Mouse (Mus musculus) T-helper 17 cell (primary cell): ENCODE data around the gene Gm20388.

ENCODE experiments used
- in situ Hi-C, 2 experiments: fragments of 300-600 bp; cut with MboI, MseI; formaldehyde crosslinking; loops; 1 replicate in 1 of 2; 2 replicates in 1 of 2; pipeline ENCODE4 v1.15.1; 2025; ENCODE audit warnings: high pct_unique_total_duplicates in 2 of 2

The Gm20388 gene

DNA sequence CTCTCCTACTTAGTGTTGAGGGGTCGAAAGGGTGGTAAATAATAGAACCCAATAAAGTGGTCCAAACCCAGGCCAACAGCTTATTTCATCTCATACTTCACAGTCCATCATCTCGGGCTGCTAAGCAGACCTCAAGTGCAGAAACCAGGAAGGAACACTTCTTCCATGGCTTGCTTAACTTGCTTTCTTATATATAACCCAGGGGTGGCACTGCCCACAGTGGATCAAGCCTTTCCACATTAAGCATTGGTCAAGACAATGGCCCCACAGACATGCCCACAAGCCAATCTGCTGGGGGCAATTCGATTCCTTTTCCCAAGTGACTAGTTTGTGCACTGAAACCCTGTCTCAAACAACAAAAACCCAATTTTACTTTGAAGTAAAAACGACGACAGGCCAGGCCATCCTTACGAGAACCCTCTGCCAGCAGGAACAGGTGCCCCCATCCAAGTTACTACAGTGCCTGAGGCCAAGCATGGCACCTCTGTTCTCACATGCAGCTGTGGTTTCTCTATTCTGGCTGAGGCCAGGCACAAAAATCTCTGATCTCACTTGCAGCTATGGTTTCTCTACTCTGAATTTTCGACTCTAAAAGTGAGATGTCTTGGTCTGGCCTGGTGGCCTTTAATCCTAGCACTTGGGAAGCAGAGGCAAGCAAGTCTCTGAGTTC is 3007.9 kb downstream of the Gm20388 start:
- in situ Hi-C loops, result loop anchor here in 1 of 2 experiments (5.0 kb wide), 1 partner anchor 34 kb away; no protein-coding TSS in a partner anchor

DNA sequence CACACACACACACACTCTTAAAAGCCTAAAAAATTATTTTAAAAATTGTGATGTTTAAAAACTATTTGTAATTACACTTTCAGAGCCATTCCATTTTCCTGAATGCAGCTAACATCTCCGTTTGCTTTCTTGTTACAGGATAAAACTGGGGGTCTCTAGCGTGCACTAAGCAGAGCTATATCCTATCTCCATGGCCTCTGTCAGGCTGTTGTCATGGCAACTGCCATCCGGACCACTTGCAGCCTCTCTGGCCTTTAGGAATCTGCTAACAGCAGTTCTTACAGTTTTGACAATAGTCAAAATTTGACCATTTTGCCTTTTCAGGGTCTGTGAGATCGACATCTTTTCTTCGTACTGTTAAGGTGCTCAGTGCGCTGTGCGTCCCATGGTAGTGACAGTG is 3010.2 kb downstream of the Gm20388 start:
- in situ Hi-C loops, result no loop called here

DNA sequence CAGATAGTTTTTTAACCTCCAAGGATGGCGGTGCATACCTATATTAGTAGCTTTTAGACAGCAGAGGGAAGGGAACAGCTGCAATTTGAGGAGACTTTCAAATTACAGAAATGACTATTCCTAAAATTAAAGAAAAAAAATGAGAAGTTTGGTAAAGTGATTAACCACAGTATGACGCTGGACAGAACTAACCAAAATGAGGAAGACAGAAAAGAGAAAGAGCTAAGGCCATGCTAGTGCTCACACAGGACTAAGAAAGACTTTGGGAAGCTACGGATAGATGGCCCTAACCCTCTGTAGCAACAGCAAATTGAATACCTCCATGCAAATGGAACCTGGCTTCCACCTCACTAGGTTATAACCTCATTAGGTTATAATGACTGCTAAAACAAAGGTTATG is 3012.3 kb downstream of the Gm20388 start:
- in situ Hi-C loops, result no loop called here

DNA sequence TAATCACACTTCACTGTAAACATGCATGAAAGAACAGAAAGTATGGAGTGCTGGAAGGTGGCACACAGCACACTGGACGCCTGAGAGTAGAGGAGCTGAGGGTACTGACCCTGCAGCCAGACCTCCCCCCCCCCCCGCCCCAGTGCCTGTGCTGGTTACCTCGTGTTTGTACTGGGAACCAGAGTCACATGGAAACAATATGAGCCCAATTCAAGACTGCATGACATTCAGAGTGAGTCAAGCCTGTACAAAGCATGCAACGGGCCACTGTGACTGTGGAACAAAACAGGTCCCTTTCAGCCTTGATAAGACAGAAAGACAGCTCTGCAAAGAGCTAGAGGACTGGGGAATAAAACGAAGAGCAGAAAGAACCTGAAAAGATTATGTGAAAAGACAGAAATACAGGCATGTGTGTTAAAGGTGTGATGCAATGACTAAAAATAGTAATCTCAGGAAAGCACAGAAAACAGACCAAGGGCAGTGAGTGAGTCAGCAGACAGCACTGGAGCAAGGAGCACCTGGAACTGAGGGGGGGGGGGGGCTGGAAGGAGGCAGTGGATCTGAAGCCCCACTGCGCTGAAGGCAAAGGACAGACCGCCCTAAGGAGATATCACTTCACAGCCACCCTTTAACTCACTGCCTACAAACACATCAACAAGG is 3012.9 kb downstream of the Gm20388 start:
- in situ Hi-C loops, result no loop called here

DNA sequence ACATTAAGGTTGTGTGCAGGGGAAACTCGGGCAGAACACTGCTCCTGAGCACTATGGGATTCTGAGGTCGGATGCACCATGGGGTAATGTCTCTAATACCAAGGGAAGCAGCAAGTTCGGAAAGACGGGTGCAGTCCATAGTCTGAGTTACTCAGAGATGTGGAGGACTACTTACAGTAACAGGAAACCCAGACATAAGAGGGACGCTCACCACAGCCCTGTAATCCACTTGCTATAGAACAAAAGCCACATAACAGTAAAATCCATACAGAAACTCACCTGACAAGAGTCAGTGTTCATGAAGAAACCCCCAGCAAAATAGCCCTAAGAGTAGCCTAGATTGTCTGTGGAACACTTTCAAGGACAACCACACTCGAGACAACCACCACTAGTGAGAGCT is 3013.4 kb downstream of the Gm20388 start:
- in situ Hi-C loops, result no loop called here

DNA sequence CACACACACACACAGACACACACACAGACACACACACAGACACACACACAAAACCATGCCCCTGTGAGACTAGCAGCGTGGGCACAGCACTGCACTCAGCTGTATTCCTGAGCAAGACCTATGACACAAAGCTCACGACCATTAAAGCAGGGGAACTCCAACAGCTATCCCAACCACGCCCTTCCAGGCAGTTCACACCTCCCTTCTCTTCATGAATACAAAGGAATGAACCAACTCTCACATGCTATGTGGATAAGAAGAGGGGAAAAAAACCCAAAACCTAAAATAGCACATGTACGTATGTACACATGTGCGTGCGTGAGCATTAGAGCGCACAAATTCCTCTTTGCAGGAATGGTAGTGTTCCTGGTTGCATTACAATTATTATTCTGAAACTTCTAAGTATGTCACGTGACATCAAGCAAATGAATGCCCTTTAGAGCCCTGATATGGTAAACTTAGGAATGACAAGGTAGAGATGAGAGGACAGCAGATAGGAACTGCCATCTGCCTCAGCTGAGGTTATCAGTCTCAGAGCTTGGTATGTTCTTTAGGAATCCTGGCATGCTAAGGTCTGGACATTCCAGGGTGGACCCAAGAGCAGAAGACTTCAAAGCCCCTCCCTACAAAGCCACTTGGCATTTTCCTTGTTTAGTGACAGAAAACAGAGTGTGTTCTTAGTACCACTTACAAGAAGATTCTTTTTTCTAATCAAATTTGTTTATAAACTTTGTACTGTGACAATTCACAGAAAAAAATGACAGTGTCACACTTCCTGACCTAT is 3015.5 kb downstream of the Gm20388 start:
- in situ Hi-C loops, result no loop called here

DNA sequence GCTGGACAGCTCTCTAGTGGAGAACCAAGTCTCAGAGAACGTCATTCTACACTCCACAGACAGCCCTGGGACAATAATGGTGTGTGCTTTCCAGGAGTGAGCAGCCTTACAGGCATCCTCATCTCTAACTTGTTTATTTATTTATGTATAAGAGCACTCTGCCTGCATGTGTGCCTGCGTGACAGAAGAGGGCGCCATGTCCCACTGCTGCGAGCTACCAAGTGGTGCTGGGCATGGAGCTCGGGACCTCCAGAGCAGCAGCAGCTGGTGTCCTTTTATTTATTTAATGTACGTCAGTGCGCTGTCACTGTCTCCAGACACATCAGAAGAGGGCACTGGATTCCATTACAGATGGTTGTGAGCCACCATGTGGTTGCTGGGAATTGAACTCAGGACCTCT is 3016.1 kb downstream of the Gm20388 start:
- in situ Hi-C loops, result no loop called here

DNA sequence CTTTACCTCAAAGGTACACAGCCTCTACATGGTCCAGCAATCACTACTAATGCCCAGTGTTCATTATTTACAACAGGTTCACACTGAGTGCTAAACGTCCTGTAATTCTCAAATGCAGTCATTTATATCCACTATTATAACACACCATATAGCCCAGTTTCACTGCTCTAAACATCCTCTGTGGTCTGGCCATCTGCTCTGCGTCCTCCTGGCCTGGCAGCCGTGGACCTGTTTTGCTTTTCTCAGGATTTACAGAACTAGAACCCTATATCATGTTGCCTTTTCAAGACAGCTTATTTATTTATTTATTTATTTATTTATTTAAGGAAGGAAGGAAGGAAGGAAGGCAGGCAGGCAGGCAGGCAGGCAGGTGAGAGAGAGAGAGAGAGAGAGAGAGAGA is 3017.2 kb downstream of the Gm20388 start:
- in situ Hi-C loops, result no loop called here

DNA sequence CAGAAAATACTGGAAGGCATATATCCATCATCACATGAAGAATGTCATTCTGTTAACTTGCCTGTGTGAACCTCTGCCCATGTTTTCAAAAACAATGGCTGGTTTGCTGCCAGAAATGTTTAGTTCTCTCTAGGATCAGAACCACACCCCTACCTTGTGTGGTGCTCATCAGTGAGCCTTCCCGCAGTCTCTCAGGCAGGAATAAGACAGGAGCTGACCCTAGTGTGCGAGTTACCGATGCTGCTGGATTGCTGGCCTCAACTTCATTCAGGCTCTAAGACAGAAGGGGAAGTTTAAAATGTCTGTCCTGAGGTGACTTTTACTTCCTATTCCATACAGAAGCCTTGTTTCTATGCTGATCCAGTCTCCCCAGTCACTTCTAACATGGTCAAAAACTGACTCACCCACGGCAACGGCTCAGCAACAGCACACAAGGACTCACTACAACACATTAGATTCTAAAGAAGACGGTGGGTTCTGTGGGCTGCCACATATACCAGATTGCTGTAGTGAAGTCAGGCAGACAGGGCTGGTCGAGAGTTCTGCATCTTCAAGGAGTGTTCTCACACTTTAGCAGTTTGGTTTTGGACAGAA is 3018.1 kb downstream of the Gm20388 start:
- in situ Hi-C loops, result no loop called here

DNA sequence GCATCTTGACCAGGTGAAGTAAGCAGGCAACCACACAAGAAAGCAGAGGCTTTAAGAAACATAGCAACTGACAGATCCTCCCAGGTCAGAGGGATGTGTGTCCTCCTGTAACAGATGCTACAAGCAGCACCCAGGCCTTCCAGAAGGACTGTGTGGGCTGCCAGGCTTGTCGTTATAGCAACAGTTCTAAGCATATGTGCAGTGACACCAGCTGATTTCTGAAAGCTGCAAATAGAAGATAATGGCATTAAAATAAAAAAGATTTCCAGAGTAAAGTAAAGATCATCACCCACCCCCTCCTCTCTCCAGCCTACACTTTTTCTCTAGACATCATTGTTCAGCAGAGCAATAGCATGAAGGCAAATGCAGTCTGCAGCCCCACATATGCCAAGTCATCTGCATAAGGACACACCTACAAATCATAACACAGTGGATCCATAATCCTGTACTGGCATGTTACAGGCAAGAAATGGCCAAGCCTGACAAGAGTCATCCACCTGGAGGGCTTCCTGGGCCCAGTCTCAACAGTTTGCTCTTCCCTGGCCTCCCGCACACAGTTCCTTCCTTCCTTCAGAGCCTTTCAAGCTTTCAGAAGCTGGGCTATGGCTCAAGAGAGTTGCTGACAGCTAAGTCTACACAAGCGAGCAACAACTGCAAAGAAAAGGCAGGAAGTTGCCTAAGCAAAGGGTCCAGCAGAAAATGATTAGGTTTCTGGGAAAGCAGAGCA is 3021.4 kb downstream of the Gm20388 start:
- in situ Hi-C loops, result no loop called here

DNA sequence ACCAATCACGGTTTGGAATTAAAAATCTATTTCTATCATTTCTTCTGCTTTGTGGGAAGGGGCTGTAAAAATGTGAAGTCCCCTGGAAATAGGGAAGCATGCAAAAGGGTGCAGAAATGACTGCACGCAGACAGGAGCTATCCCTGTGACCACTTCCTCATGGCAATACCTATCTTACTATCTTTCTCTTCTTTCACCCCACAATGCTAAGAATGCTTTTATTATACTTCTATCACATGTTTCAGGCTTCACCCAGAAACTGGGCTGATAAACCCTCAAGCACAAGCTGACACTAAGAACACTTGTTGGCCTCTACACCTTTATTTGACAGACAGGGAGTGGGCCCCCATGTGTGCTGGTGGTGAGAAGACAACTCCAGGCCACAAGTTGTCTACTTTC is 3021.9 kb downstream of the Gm20388 start:
- in situ Hi-C loops, result no loop called here

DNA sequence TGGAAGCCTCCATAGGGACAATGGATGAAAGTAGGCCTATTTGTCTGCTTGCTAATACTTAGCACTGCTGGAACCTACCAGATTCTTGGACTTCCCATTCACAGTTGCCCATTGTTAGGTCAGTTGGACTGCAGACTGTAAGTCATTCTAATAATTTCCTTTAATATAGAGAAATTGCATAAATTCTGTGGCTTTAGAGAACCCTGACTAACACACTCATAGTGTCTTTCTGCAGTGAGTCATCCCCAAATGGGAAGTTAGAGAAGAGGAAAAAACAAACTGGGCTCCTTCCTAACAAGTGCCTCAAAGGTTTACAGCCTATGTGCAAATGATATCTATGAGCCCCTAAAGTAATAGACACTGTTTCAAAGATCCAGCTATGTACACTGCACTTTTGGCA is 3023.3 kb downstream of the Gm20388 start:
- in situ Hi-C loops, result no loop called here

DNA sequence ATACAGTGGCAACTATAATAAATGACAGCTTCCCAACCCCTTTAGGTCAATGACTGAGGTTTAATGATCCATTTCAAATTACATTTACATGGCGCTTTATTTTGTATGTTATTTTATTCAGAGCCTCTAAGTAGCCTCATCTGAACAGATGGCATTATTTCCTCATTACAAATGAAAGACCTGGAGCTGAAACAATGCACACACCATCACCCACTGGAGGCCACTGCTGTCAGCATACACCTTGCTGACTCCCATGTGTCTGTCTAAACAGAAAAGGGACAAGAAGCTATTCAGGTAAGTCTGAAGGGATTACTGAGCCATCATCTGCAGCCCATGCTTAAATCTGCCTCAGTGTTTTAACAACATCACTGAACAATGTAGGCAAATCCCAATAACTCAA is 3024.5 kb downstream of the Gm20388 start:
- in situ Hi-C loops, result no loop called here

DNA sequence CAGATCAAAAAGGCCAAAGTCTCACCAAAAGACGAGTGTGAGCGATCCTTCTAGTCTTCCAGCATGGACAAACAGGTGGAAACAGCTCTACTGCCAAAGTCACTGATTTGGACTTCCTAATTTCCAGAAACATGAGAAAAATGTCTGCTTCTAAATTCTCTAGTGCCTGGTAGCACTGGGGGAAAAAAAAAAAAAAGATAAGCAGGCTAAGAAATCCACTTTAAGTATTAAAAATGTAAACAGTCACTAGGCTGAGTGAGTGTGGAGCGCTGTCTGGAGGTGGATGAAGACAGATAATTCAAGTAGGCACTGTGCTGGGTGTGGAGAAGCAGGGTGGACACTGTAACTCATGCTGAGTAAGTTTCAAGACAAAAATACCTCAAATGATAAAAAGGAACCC is 3025.3 kb downstream of the Gm20388 start:
- in situ Hi-C loops, result no loop called here

DNA sequence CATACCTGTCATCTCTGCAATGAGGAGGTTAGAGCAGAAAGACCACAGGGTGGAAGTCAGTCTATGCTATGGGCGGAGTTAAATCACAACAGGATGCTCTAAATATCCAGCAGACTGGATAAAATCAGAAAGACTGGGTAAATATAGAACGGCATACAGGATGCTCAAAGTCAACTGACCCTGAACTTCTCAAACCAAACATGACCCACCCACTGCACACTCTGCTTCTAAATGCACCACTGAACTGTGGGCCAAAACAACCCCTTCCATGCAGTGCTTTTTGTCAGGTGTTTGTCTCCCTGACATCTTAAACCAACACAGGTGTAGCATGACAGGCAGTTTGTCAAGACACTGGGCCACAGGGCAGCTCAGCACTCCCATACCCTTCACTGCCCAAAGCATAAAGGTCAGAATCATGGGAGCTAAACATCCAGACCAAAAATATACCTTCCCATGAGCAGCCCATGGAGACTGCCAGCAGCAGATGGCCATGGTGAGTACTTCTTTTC is 3027.0 kb downstream of the Gm20388 start:
- in situ Hi-C loops, result no loop called here

DNA sequence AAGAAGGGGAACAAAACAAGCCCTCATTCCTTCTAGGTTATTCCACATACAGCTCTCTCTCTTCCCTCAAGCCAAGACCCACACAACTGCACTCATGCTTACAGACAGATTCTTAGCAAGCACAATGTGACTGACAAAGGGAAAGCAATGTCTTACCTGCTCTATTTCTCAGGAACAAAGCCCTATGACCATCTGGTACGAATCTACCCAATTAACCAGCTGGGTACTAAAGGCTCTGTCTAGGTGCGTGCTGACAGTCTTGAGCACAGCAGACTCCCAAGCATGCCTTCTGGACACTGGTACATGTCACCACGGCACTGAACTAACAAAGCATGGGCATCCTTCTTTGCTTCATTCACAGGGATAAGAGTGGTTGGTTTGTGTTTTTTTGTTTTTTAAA is 3027.5 kb downstream of the Gm20388 start:
- in situ Hi-C loops, result no loop called here

DNA sequence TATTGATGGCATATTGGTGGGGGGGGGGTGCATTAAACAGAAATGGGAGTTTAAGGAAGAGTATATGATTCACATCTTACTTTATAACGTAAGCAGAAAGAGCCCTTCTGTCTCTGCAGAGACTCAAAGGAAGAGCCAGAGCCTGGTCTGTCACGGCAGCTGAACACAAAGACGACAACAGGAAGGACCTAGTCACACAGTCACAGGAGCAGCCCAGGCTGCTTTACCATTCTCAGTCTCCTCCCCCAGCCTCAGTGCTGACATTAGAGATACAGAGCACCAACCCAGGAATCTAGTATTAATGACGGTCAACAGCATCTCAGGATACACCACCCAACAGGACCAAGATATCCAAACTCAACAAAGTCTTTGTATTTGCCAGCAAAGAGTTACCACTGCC is 3027.9 kb downstream of the Gm20388 start:
- in situ Hi-C loops, result no loop called here

DNA sequence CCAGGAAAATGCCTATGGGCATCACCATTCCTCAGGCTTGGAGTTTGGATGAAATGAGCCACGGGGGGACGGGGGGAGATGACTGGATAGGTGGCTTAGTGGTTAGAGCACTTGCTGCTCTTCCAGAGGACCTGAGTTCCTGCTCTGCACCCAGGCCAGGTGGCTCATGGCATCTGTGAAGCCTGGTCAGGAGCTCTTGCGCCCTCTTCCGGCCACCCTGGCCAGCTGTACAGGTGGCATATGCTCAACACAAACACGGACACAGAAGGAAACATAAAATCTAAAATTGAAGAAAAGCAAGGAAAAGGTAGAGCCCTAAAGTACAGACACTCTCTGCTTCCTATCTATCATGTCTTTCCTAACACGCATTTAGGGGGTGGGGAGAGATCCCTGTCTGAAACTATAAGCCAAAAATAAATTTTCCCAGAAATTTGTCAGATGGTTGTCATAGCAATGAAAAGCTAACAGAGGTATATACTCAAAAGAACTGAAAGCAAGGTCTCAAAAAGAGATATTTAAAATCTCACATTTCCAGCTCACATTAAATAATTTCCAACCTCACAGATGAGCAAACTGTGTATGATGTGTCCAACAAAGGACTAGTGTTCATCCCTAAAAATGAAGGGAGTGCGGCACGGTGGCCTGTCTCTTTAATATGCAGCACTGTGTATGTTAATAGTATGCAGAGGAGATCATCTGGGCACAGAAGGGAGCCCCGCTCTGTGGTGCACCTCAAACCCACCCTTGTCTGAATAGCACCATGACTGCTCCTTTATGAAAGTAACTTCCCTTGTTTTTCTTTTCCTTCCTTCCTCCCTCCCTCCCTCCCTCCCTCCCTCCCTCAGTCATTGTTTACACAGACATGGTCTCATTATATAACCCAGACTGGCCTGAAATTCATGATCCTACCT is 3032.4 kb downstream of the Gm20388 start:
- in situ Hi-C loops, result no loop called here

DNA sequence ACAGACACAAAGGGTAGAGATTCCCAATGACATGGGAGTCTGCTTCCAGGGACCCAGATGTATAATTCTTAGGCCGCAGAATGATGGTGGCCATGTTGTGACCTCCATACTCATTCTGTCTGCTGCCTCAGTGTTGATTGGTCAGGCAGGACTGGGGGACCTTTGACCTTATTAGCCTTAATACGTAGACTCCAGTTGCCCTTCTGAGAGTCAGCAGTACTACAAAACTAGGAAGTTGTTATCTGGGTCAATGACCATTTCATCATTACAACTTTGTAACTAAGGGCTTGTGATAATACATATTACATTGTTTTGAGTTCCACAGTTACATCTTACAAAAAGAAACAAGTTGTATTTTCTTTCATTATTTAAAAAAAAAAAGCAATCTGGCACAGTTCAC is 3035.1 kb downstream of the Gm20388 start:
- in situ Hi-C loops, result no loop called here

DNA sequence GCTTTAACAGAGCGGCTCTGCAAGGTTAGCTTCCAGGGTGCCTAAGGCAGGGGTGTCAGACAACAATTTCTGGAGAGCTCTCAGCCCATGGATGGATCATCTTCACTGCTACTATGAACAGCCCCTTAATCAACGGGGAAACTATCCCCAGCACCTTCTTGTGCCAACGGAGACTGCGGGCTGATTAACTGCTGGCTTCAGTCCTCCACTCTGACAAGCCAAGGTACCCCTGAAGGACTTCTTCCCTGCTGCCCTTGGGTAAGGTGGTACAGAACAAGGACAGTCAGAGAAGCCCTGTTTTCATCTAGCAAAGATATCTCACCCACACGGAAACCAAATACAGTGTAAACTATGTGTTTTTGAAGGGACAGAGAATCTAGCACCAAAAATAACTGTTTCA is 3039.1 kb downstream of the Gm20388 start:
- in situ Hi-C loops, result loop anchor here in 1 of 2 experiments (5.0 kb wide), 1 partner anchor 32 kb away; no protein-coding TSS in a partner anchor
